Mouse (Mus musculus): ENCODE measurements around the gene Dlg2. TPM values are rescaled to one million over a fixed set of nuclear protein-coding genes. Genes with fewer than 3 reads are reported as not detected.

The Dlg2 gene
- total and polyA plus RNA-seq, 3 experiments, result 23.8 to 91.7 (median 84.3) TPM

- DNase-seq, result peak; percentile 35
These were observed 1709.9 kb downstream of the Dlg2 start for GRCm38 (mm10) chr7:92186341-92186740.

GRCm38 (mm10) chr7:92189149-92189548, 1712.7 kb downstream of the Dlg2 start:
- peak; percentile 34 for DNase-seq

GRCm38 (mm10) chr7:92196004-92196403, 1719.5 kb downstream of the Dlg2 start:
- DNase-seq, result no peak

GRCm38 (mm10) chr7:92197621-92198020, 1721.1 kb downstream of the Dlg2 start:
- no peak for DNase-seq

GRCm38 (mm10) chr7:92199131-92199530, 1722.7 kb downstream of the Dlg2 start:
- DNase-seq, result no peak

GRCm38 (mm10) chr7:92210701-92211100, 1734.2 kb downstream of the Dlg2 start:
- no peak for DNase-seq

GRCm38 (mm10) chr7:92213751-92214150, 1737.3 kb downstream of the Dlg2 start:
- no peak for DNase-seq

- DNase-seq, result no peak
These were observed 1741.7 kb downstream of the Dlg2 start for GRCm38 (mm10) chr7:92218171-92218570.

- DNase-seq, result no peak
These were observed 1744.1 kb downstream of the Dlg2 start for GRCm38 (mm10) chr7:92220619-92221018.

- no peak for DNase-seq
These were observed 1758.2 kb downstream of the Dlg2 start for GRCm38 (mm10) chr7:92234476-92235202.

GRCm38 (mm10) chr7:92235541-92236031, 1759.1 kb downstream of the Dlg2 start:
- DNase-seq, result no peak

- no peak for DNase-seq
These were observed 1764.4 kb downstream of the Dlg2 start for GRCm38 (mm10) chr7:92240908-92241307.

- DNase-seq, result no peak
These were observed 1771.1 kb downstream of the Dlg2 start for GRCm38 (mm10) chr7:92247594-92247993.

- DNase-seq, result no peak
These were observed 1772.1 kb downstream of the Dlg2 start for GRCm38 (mm10) chr7:92248619-92249018.

GRCm38 (mm10) chr7:92258148-92258547, 1781.7 kb downstream of the Dlg2 start:
- peak; percentile 11 for DNase-seq

- peak; percentile 83 for DNase-seq
These were observed 1782.2 kb downstream of the Dlg2 start for GRCm38 (mm10) chr7:92258701-92259100.

- DNase-seq, result no peak
These were observed 1787.9 kb downstream of the Dlg2 start for GRCm38 (mm10) chr7:92264325-92264724.

- DNase-seq, result no peak
These were observed 1788.5 kb downstream of the Dlg2 start for GRCm38 (mm10) chr7:92264964-92265363.

- no peak for DNase-seq
These were observed 1798.9 kb downstream of the Dlg2 start for GRCm38 (mm10) chr7:92275353-92275752.

GRCm38 (mm10) chr7:92277629-92278028, 1801.2 kb downstream of the Dlg2 start:
- no peak for DNase-seq

- no peak for DNase-seq
These were observed 1804.5 kb downstream of the Dlg2 start for GRCm38 (mm10) chr7:92280925-92281324.

GRCm38 (mm10) chr7:92287058-92287457, 1810.6 kb downstream of the Dlg2 start:
- no peak for DNase-seq

GRCm38 (mm10) chr7:92288814-92289213, 1812.3 kb downstream of the Dlg2 start:
- DNase-seq, result no peak

GRCm38 (mm10) chr7:92292918-92293518, 1816.5 kb downstream of the Dlg2 start:
- DNase-seq, result no peak

All from adrenal gland, adult 2 months (tissue).